Mouse (Mus musculus) neutrophil, adult 83 days (primary cell): ENCODE results near the gene Reep3. TPM values are rescaled to one million over a fixed set of nuclear protein-coding genes. Genes with fewer than 3 reads are reported as not detected.

Experiments used
- total RNA-seq, 2 experiments: library from RNA; stranded (reverse); gene quantifications; one replicate each; pipeline ENCODE4 v1.2.4; 2023

The Reep3 gene
- 10 to 100 TPM; 62.4 to 63.8 TPM for total RNA-seq

GRCm38 (mm10) chr10:67096621-67097436 lies at the start of gene Reep3:
Gene Reep3 (minus strand): TSS chr10:67096945.

DNA sequence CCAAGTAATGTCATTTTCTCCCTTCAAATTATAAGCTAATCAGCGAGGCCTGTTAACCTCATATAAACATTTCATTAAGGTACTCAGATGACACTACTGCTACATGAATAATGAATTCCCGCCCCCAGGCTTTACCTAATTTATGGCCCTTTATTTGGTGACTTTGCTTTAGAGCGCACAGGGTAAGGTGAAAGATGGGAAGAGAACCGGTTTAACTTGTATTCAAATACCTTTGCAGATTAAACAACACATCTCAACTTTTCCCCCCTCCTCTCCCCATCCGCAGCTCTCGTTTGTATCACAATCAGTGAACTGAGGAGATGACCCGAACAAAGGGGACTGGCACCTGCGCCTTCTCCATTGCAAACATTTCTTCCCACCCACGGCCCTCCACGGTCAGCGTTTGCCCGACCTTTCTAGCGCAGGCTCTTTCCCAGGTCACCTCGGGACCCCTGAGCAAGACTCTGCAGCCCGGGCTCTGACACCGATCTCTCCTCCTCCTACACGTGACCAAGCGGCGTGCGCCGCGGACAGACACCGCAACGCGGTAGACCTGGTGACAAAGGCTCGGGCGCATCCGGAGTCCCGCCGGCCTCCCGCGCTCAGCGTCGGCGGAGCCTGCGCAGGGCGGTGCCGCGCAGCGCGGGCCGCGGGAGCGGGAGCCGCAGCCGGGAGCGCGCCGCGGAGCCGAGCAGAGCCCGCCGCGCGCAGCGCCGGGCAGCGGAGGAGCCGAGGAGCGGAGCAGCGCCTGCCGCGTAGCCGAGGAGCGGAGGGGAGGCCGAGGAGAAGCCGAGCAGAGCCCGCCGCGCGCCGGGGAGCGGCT lies 736 bp downstream of the Reep3 start, which contains the start of gene Jmjd1c:
Gene Jmjd1c, plus strand, starts transcription at position 328 of the 823 bp plus-strand sequence.

Other genes with a start within 250 kb of the Reep3 start
- gene Jmjd1c, start 820 bp downstream of the Reep3 start, total RNA-seq: 100 to 1,000 TPM; 147 to 163 TPM
- gene Nrbf2, start 188.4 kb upstream of the Reep3 start, total RNA-seq: 10 to 100 TPM; 10.1 to 13.2 TPM